Mouse (Mus musculus) left cerebral cortex, postnatal 25 days (tissue): ENCODE measurements at regions not wholly inside any gene's neighbourhood (a gene's known extent, or its start where the extent isn't known, plus 50 kb on each side); places are given as distances from the start of the nearest gene placed in this dataset.

Source experiments
- DNase-seq, 2 experiments: peaks; one replicate each; pipeline ENCODE4 v3.0.0; 2022; ENCODE audit warnings: low spot score in 2 of 2, mixed read lengths in 1 of 2
- intact Hi-C: fragments of 180-260 bp; cut with DNase I; formaldehyde crosslinking; loops from one replicate; pipeline ENCODE4 v1.15.1; 2025

DNA sequence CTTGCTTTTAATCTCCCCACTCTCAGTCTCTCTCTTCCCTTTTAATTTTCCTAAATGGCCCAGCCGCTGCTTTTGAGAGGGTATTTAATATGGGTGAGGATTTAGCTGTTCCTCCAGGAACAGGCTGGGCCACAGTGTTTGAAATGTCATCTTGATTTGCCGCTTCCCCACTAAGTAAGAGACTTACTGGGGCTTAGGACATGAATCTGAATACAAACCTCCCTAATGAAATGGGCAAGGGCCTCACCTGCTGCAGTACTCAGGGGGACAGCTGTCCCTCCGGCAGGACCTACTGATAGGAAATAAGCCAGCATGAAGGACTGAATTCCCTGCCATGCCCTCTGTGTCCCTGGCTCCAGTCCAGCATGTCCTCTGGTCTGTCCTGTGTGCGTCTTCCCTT is 50.6 kb upstream of the Prr23a1 start:
- intact Hi-C loops = no loop called here
- DNase-seq = no peak

DNA sequence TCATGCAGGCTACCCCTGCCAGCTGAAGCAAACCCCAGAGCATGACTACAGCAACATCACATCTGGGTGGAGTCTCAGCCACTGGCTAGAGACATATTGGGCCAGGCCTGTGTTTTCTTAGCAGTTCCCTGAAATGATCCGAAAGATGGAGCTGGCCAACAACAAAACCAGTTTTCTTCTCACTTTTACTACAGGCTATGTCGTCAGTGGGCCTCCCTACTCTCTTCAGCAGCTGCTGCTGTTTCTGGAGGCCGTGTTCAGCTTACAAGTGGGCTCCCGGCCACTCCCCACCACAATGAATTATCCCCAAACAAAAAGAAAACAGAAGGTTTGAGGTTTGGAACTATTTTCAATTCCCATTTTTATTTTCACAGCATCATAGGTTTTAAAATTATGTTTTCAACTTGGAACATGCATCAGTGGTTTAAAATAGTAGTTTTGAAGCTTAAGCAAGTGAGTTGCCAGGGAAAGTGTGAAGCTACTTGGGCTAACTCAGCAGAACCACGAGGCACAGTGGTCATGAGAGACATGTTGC is 68.6 kb upstream of the Prr23a1 start:
- intact Hi-C loops = no loop called here
- peak; percentile 9 to 54 for DNase-seq

DNA sequence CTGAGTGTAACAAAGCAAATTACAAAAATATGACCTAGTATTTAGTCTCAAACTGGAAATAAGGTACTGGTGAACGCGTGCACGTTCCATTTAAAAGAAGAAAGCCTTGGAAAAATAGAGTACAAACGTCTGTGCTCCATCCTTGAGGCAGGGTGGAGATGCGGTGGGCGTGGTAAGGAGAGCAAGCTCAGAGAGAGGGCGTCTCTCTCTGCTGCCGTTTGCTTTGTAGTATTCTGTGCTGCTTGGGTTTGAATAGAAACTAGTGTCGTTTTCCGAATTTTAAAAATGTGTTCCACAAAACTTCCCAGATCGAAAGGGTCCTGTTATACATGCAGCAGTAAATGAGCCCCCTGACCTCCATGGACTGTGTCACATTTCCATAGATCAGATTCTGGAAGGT is 69.1 kb upstream of the Prr23a1 start:
- intact Hi-C loops = no loop called here
- no peak for DNase-seq

DNA sequence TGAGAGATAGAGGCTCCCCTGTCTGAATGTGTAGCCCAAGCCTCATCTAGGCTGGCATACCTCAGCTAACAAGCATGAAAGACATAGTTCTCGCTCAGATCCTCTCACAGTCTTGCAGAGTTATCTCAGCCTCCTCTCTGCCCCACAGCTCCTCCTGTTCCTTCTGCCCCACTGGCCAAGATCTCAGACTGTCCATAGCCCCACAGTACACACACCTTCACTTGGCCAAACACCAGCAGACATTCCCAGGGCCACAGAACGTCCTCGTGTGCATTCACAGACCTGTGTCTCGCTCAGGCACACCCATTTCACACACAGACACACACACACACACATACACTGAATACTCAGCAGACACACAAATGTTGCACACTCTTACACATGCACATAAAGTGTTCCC is 87.5 kb upstream of the Prr23a1 start:
- DNase-seq = no peak
- intact Hi-C loops = no loop called here

DNA sequence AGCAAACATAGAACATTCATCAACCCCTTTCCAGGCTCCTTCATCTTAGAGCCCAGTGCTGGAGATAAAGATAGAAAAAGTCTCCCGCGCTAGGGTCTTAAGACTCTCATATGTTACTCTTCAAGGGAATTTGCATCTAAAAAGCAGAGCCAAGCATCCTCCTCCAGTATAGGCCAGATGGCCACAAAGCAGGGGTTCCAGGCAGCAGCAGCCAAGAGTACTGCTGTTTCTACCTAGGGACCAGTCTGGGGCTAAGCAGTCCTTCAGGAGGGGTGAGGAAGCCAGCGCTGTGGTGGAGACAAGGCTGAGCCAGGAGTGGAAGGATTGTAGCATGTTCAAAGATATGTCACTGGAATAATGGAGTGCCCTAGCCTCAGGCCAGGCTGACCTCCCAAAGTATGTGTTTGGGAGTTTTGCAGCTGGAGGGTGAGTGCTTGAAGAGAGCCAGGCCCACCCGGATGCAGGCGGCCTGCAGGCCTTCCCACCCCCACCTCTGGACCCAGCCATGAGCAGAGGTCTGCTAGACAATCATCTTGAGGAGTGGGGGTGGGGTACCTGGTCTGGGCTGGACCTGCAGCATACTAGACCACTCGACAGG is 88.8 kb upstream of the Prr23a1 start:
- intact Hi-C loops = no loop called here
- no peak for DNase-seq

DNA sequence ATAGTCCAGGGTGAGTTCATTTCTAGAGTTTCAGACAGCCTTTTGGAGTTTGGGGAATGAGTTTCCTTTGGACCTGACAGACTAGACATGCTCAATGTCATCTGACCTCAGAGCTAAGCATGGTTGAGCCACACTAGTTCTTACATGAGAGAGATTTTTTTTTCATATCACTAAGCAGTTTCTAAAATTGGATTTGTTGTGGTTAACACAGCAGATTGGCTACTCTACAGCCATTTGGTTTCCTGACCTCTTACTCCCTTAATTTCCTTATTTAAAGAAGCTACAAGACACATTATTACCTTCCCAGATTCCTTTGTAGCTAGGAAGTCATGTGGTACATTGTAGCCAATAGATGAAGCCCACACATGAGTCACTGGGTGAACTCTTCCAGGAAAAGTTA is 98.5 kb upstream of the Prr23a1 start:
- intact Hi-C loops = loop anchor here (2.0 kb wide), 1 partner anchor 59 kb away; no protein-coding TSS in a partner anchor
- no peak for DNase-seq

DNA sequence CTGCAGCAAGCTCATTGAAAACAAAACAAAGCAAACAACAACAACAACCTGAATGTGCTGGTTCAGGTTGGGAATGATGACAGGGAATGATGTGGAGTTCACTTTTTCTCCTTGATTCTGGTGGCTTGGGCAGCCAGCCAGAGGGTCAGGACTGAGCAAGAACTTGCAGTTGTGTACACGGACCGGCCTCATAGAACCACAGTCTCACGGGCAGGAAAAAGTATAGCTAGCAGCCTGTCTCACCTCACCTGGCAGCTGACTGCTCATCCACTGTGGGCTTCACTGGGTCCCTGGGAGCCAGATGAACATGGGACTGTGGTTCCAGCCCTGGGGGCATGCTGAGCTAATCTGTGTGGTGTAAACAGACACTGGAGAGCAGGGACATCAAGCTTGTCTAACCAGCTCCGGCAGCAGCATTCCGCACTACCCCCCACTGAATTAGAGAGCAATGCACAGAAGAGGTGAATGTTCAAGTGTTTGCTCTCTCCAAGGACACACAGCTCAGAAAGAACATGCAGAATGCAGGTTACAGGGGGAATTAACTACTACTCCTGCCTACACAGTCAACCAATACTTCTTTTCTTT is 114.9 kb upstream of the Prr23a1 start:
- intact Hi-C loops = no loop called here

DNA sequence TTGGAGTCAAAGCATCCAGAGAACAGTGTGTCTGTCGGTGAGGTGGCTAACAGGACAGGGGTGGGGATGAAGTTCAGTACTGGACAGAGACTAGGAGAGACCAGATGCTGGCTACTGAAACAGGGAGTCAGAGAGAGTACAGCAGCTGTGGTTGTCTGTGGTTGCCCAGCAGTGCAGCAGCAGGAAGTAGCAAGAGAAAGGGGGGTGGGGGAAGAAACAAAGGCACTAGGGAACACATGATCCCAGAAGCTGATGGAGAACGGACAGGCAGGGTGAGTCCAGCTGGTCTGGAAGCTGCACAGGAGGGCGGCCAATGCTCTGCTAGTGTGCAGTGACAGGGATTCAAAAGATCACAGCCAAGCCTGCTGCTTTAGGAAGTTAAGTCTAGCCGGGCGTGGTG is 115.7 kb upstream of the Prr23a1 start:
- no peak for DNase-seq
- intact Hi-C loops = no loop called here

More for the DNA sequence above, 114.9 kb upstream of the Prr23a1 start:
- no peak for DNase-seq

DNA sequence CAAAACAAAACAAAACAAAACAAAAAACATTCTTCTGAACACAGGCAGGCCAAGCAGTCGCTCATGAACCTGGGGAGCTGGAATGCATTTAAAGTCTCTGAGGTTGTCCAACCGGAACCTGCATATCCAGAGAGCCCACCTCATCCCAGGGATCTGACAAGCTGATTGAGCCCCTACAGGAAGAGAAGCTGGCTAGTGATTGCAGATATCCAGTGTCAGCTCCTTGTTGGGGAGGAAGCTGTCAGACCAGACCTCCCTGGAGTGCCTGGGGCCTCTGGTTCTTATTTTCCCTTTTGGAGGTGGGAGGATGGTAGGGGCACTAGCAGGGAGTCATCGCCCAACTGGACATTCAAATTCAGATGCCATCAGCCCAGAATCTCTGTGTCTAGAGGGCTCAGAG is 119.4 kb upstream of the Prr23a1 start:
- intact Hi-C loops = no loop called here

DNA sequence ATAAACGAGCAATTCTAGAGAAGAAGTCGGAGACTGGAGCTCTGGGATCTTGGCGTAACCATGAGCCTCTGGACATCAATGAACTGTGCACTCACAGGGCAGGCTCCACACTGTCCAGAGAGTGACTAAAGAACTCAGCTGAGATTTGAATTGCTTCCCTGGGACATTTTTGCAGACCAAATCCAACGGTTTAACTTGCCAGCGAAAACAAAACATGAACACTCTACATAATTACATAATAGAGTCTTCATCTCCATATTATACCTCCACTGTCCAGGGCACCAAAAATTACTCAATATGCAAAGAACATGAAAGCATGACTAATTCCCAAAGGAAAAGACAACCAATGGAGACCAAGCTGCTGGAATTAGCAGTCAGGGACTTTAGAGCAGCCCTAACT is 119.9 kb upstream of the Mrps22 start:
- intact Hi-C loops = no loop called here
- DNase-seq = no peak

More for the DNA sequence above, 119.4 kb upstream of the Prr23a1 start:
- DNase-seq = no peak

DNA sequence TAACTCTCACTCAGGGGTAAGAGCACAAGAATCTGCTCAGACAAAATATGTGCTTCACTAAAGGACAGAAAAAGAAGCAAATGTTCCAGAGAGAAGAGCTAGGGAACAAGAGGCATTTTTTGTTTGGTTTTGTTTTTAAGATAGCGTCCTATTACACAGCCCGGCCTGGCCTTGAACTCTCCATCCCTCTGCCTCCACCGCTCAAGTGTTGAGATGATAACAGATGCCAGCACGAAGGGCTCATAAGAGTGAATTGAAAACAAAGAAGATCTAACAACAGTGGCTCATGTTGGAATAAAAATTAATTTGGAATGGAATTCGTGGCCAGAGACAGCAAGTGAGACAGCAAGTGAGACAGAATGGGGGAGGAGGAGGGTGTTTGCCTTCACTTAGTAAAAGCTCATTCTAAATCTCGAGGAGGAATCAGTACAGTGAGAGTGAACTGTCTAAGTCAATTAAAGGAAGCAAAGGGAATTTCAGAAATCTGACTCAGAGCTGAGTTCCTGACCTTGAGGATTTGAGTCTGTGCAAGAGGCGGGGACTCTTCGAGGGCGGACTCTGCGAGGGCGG is 116.3 kb upstream of the Mrps22 start:
- DNase-seq = no peak
- intact Hi-C loops = no loop called here

DNA sequence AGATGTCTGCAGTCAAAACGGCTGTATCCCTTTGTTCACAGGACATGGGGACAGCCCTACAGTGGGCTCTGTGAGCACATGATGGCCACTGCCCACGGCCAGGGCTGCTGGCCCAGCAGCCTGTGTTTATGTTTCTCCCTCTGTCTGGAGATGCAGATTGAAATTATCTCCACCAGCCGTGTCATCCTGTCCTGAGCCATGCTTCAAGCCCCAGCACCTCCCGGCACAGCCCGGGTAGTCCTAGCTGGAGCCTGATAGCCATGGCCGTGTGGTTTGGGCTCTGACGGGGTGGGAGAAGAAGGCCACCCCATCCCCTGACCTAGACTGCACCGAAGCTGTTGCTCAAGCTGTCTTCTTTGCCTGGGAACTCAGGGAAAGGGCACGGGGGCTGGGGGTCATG is 113.2 kb upstream of the Mrps22 start:
- DNase-seq = no peak

DNA sequence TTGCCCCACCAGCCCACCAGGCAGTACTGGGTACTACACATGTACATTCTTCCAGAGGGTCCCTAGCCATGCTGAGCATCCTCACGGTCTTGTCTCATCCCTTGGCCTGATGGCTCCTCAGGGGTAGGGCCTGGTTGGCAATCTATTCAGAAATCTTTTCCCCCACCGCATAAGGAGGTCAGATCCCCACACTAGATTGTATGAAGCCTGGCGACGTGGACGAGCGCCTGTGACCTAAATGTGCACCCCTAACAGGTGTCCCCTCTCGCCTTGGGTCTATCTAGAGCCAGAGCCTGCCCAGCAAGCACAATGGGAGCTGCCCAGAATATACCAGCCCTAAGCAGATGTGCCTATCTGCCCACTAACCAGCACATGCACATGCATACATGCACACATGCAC is 111.4 kb upstream of the Mrps22 start:
- intact Hi-C loops = no loop called here
- DNase-seq = no peak

More for the DNA sequence above, 113.2 kb upstream of the Mrps22 start:
- intact Hi-C loops = no loop called here

DNA sequence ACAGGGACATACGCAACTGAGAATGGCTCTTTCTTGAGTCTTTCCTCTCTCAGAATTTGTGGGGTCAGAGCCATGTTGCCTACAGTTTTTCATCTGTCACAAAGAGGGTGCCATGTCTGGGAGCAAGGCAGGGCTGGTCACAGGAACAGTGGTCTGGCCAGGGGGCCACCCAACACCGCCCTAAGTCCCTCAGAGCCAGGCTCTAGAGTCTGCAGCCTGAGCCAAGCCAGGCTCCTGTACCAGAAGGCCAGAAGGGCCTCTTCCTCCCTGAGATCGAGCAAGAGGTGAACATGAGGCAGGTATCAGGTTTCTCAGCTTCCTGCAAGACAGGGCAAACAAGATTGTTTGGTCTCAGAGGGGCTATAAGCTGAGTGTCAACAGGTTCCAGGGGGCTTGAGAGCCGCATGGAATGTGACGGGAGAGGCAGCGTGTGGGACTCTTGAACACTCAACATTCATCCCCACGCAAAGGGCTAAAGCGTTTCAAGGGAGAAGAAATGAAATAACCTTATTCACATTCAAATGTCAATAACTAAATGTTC is 110.6 kb upstream of the Mrps22 start:
- no peak for DNase-seq
- intact Hi-C loops = no loop called here

DNA sequence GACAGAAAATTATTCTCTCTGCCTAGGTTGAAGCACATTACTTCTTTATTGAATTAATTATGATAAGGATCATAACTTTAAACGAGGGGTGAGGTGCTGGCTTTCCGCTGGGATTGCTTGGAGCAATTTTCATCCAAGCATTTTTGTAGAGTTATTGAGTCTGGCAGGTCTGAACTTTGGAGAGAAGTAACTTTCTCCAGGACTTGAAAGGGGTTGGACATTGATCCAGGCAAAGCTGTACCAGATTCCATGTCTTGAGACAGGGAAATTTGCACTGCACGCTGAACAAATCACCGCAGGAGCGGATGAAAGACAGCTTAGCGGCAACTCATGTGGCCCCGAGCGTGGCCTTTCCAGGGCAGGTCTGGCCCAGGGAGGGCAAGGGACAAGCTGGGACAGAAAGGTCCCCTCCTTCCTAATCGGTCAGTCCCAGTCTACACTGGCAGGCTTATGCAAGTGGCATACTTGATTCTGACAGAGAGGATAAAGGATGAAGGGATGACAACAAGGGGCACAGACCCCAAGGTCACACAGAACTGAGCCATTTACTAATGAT is 108.8 kb upstream of the Mrps22 start:
- DNase-seq = no peak
- intact Hi-C loops = no loop called here

DNA sequence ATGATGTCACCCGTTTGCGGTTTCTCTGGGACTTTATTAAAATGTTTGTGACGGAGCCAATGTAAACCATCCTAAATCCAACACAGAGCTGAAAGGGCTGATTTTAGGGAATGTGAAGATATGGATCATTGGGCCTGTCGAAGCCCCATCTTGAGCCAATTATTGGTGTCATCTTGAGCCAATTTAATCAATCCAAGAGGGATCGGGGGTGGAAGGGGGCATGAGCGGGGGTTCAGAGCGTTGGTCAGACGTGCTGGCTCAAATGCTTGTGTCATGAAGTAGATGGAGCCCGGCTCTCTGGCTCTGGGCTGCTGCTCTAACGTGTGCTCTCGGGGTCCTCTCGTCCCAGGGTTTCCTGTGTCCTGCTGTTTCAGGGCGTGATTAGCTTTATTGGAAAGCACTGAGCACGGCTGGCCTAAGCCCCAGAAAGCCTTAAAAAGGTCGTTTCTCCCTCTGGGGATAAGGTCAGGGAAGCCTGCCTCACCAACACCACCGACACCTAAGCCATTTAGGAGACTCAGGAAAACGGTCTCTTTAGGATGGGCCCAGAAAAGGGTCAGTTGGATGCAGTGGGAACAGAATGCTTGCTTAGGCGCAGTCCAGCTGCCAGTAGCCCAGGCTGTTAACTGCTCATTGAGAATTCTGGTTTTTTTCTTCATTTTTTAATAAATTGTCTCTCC is 106.7 kb upstream of the Mrps22 start:
- no peak for DNase-seq
- intact Hi-C loops = no loop called here

DNA sequence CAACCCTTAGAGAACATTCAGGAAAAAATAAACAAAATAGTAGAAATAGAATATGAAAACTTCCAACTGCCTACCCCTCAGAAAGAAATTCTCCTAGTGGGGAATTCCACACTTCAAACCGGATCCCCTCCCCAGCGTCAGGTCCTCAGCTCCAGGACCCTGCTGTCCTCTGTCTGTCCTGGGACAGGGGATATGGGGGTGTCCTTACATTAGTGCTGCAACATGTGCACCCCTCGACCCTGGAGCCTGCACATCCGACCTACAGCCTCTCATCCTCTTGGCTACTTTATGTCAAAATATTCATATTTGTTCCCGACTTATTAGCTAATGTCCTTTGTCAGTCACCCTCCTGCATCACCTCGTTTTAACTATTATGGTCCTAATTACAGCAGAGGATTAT is 106.0 kb upstream of the Mrps22 start:
- intact Hi-C loops = no loop called here
- no peak for DNase-seq

DNA sequence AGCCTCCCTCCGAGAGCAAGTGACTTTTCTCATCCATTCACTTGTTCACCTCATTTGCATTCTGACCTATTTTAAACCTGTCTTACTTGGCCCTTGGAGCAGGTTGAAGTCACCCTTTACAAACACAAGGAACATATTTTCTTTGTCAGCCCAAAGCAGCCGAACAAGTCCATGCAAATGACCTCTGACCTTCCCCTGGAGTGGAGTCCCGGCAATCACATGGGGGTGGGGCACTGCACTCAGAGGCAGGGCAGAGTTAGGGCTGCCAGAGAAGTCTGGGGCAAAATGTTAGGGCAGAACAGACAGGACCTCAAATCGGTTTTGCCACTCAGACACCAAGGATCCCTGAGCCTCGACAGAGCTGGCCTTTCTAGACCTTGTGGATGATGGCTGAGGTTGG is 102.7 kb upstream of the Mrps22 start:
- intact Hi-C loops = no loop called here
- no peak for DNase-seq

DNA sequence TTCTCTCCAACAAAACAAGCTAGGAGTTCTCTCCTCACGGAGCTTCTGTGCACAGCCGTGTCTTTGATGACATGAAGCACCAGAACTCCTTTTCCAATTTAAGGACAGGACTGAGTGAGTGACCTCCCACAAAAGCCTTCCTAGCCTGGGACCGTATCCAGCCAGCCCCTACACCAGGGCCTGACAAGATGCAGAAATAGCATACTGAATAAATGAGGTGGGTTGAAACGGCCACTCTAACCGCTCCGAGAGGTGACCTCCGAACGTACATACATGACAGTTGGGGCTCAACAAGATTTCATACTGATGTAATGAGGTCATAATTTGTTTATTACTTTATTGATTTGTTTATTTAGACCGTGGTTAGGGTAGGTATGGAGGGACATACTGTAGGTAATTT is 101.9 kb upstream of the Mrps22 start:
- intact Hi-C loops = no loop called here
- no peak for DNase-seq

DNA sequence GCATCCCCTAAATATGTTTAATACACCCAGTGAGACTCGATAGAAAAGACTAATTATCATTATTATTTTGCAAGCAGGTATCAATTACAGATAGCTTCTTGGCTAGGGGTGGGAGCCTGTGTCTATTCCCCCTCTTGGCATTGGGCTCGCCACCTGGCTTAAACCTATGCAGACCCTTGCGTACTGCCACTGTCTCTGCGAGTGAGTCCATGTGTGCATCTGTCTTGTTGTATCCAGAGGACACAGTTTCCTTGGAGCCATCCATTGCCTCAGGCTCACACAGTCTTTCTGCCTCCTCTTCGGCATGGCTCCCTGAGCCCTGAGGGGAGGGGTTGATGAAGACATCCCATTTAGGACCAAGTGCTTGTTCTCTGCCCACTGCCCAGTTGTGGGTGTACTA is 99.1 kb upstream of the Mrps22 start:
- DNase-seq = no peak
- intact Hi-C loops = no loop called here
